ENCODE assay signal across 27 mouse cellular contexts in the genomic region with DNA sequence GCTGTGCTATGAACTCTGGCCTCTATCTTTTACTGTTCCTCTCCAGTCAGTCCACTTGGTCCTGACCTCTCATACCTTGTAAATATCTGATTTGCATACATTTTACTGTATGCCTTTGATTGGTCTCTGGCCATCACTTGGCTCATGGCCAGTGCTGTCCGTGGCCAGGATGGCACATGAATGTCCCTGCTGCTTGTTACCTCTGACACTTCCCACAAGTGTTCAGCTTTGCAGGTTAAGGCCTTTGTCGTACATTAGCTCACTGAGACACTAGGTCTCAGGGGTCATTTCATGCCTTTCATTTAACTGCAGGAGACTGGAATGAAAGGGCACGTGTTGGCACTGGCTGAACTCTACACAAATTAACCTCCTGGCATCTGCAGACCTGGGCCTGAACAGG.
DNase-seq lines count a peak whose midpoint lies in the region; ATAC-seq and TF ChIP-seq lines count a peak whose summit lies in the region.
"Had no signal": no experiment of that assay in that cellular context is flagged by ENCODE, and none has a peak within 500 bp of the region (broad histone marks: within the 10 kb centered on the region; RNA-seq: fewer than 3 reads in every experiment).

No protein-coding gene starts in this region.

- no peaks in the 10 kb centered on the region for H3K36me3 ChIP-seq in liver, adult 2 months (ENCODE audit: control insufficient read depth, insufficient read depth, low read length)
- no peaks in the 10 kb centered on the region for H3K36me3 ChIP-seq in liver, postnatal 0 days (replicated peaks; ENCODE audit: insufficient read depth, low read length)
- H3K36me3 ChIP-seq: embryonic facial prominence, embryonic 12.5 days; forebrain, embryonic 15.5 days; heart, embryonic 10.5 days; heart, embryonic 15.5 days; liver, embryonic 12.5 days had no signal

- no peaks in the 10 kb centered on the region for H3K79me2 ChIP-seq in liver, adult 2 months (ENCODE audit: control insufficient read depth, insufficient read depth, low read length)

- no peak for DNase-seq in gastrocnemius, adult 2 months
- no peak for DNase-seq in gastrocnemius, adult 8-10 months (ENCODE audit: low spot score in 2 of 2)
- peak; percentile 62 for DNase-seq in liver, adult 2 months (ENCODE audit: extremely low read depth, low read depth, low spot score)
- no peak for DNase-seq in liver, postnatal 0 days
- DNase-seq in kidney, adult 9 months: peak; percentile 74
- DNase-seq in kidney, postnatal 14 days: peak; percentile 52
- DNase-seq in frontal cortex, postnatal 10 days (ENCODE audit: low spot score in 2 of 2): no peak
- DNase-seq: adrenal gland, postnatal 14 days; cerebellum, adult 18-20 months; embryo, embryonic 11 days; gastrocnemius, postnatal 10 days; lung, embryonic 14.5 days; lung, postnatal 14 days; right cerebral cortex, adult 18-20 months; spleen, adult 18-20 months; thymus, adult 2 months had no signal

- ATAC-seq in liver, postnatal 0 days: no peak
- ATAC-seq in megakaryocyte progenitor cell, adult 5-6 weeks (replicated peaks; ENCODE audit: poor library complexity): no peak
- ATAC-seq: CD4-positive, CD25-positive, alpha-beta regulatory T cell, adult 4 months; forebrain, embryonic 15.5 days; hindbrain, embryonic 16.5 days; liver, embryonic 12.5 days; midbrain, embryonic 16.5 days had no signal

- no peak for TF ChIP-seq CTCF in gastrocnemius, adult 2 months (IDR thresholded peaks at IDR 0.05)
- no peak for TF ChIP-seq CTCF in liver, adult 2 months (IDR thresholded peaks at IDR 0.05; ENCODE audit: low read depth, low read length)
- TF ChIP-seq CTCF in liver, postnatal 0 days (IDR thresholded peaks at IDR 0.05; ENCODE audit: low read depth): no peak

- H3K27ac ChIP-seq in gastrocnemius, adult 2 months: peak overlapping the region; percentile 20; the same call in 1 of the 2 replicates
- H3K27ac ChIP-seq in liver, adult 2 months (replicated peaks; ENCODE audit: insufficient read depth, low read depth, low read length): peak overlapping the region; percentile 8; the same call in 1 of the 2 replicates
- H3K27ac ChIP-seq in liver, postnatal 0 days (ENCODE audit: low read depth): no peak overlapping the region
- H3K27ac ChIP-seq: embryonic facial prominence, embryonic 12.5 days; forebrain, embryonic 15.5 days; heart, embryonic 10.5 days; heart, embryonic 15.5 days; liver, embryonic 12.5 days; stomach, postnatal 0 days had no signal

- H3K4me2 ChIP-seq in liver, postnatal 0 days (ENCODE audit: low read depth, low read length): no peak overlapping the region
- H3K4me2 ChIP-seq: embryonic facial prominence, embryonic 12.5 days; forebrain, embryonic 15.5 days; heart, embryonic 15.5 days; liver, embryonic 12.5 days; lung, embryonic 14.5 days; midbrain, embryonic 11.5 days had no signal

- no peak overlapping the region for H3K4me3 ChIP-seq in gastrocnemius, adult 2 months
- no peak overlapping the region for H3K4me3 ChIP-seq in liver, adult 2 months (ENCODE audit: insufficient read depth, low read depth, low read length)
- H3K4me3 ChIP-seq in liver, postnatal 0 days (ENCODE audit: low read depth, low read length): no peak overlapping the region
- H3K4me3 ChIP-seq: embryonic facial prominence, embryonic 12.5 days; forebrain, embryonic 15.5 days; heart, embryonic 10.5 days; heart, embryonic 15.5 days; liver, embryonic 12.5 days had no signal

- H3K4me1 ChIP-seq in liver, adult 2 months (ENCODE audit: control insufficient read depth, insufficient read depth, low read length): peaks cover 29% of the 10 kb centered on the region
- no peaks in the 10 kb centered on the region; the same call in 1 of the 2 replicates for H3K4me1 ChIP-seq in liver, postnatal 0 days (ENCODE audit: insufficient read depth)
- H3K4me1 ChIP-seq: liver, embryonic 12.5 days had no signal

- TF ChIP-seq POLR2A in liver, adult 2 months (IDR thresholded peaks at IDR 0.05; ENCODE audit: extremely low read depth, insufficient read depth, low read length): no peak

- TF ChIP-seq EP300 in liver, postnatal 0 days (IDR thresholded peaks at IDR 0.05; ENCODE audit: low read depth): no peak

- intact Hi-C loops in gastrocnemius, adult 2 months (cut with DNase I): no loop called here

- WGBS in liver, adult 2 months: 24% methylated on average over 3 of the region's 3 CpGs
- WGBS in liver, postnatal 0 days (ENCODE audit: insufficient replicate concordance): 63% methylated on average over 3 of the region's 3 CpGs

- H3K9me3 ChIP-seq in liver, postnatal 0 days (ENCODE audit: low read length): no peaks in the 10 kb centered on the region
- H3K9me3 ChIP-seq: embryonic facial prominence, embryonic 12.5 days; forebrain, embryonic 15.5 days; heart, embryonic 10.5 days; heart, embryonic 15.5 days; liver, embryonic 12.5 days had no signal

- no peaks in the 10 kb centered on the region for H3K27me3 ChIP-seq in liver, adult 2 months (ENCODE audit: control insufficient read depth, insufficient read depth, low read length)
- no peaks in the 10 kb centered on the region for H3K27me3 ChIP-seq in liver, postnatal 0 days (ENCODE audit: insufficient read depth, low read length)
- H3K27me3 ChIP-seq: embryonic facial prominence, embryonic 12.5 days; forebrain, embryonic 15.5 days; heart, embryonic 15.5 days; liver, embryonic 12.5 days had no signal

- no peak overlapping the region for H3K9ac ChIP-seq in liver, adult 2 months (ENCODE audit: low read depth, low read length)
- H3K9ac ChIP-seq in liver, postnatal 0 days (replicated peaks): no peak overlapping the region
- H3K9ac ChIP-seq: embryonic facial prominence, embryonic 12.5 days; forebrain, embryonic 15.5 days; heart, embryonic 15.5 days; liver, embryonic 12.5 days; lung, embryonic 14.5 days had no signal

Comparison
In these comparisons a context has a peak if more than half of its experiments do, and no peak if none do; other contexts are left out.
1. DNase-seq: peak in liver, adult 2 months (single experiment), kidney, adult 9 months (single experiment) and kidney, postnatal 14 days (single experiment); none in gastrocnemius, adult 2 months (single experiment), gastrocnemius, adult 8-10 months (0 of 2), liver, postnatal 0 days (single experiment) and frontal cortex, postnatal 10 days (0 of 2).